Mouse (Mus musculus) bone marrow, adult 2 months (tissue): ENCODE results near the gene Pdpn. TPM values are rescaled to one million over a fixed set of nuclear protein-coding genes. Genes with fewer than 3 reads are reported as not detected.
A peak's percentile ranks its signal among the peaks of the same experiment; 100 is the strongest.

Source experiments
- H3K27ac ChIP-seq: fragments of 200-500 bp; 2 replicates; pipeline ENCODE4 v1.5.1; 2012; ENCODE audit warnings: low read depth, mild to moderate bottlenecking, control low read depth, inconsistent platforms, low read length; ENCODE audit not compliant: control insufficient read depth, poor library complexity, insufficient read depth
- H3K4me1 ChIP-seq: fragments of 200-500 bp; 2 replicates; pipeline ENCODE4 v1.6.1; 2011; ENCODE audit warnings: low read length; ENCODE audit not compliant: control insufficient read depth, insufficient read depth
- H3K4me3 ChIP-seq: fragments of 200-500 bp; replicated peaks from 2 replicates; pipeline ENCODE3; 2011; ENCODE audit warnings: mild to moderate bottlenecking, low read depth, low read length, control low read depth; ENCODE audit not compliant: control insufficient read depth
- CTCF ChIP-seq: fragments of 200-500 bp; IDR thresholded peaks from 2 replicates; pipeline ENCODE4 v1.5.1; 2011; ENCODE audit warnings: low read length, control low read depth; ENCODE audit not compliant: control insufficient read depth, insufficient read depth
- POLR2A ChIP-seq: fragments of 200-500 bp; IDR thresholded peaks from 2 replicates; pipeline ENCODE4 v1.6.1; 2011; ENCODE audit warnings: low read depth, mild to moderate bottlenecking, control low read depth, low read length, borderline replicate concordance; ENCODE audit not compliant: control insufficient read depth
- WGBS: fragments of 180-500 bp; shearing (Covaris S2); methylation state at CpG from one replicate; pipeline ENCODE4 v1.1.7; 2018; 5-methylcytosine and 5-hydroxymethylcytosine counted together
- polyA plus RNA-seq: library from polyadenylated mRNA; stranded (reverse); fragments of >200 nt; gene quantifications from 2 replicates; pipeline ENCODE4 v1.2.4, GENCODE M21; 2011; ENCODE audit warnings: low replicate concordance; ENCODE audit not compliant: missing spikeins, insufficient read depth, insufficient read length

The Pdpn gene
- polyA plus RNA-seq, 1 experiment: 14.1 TPM

DNA sequence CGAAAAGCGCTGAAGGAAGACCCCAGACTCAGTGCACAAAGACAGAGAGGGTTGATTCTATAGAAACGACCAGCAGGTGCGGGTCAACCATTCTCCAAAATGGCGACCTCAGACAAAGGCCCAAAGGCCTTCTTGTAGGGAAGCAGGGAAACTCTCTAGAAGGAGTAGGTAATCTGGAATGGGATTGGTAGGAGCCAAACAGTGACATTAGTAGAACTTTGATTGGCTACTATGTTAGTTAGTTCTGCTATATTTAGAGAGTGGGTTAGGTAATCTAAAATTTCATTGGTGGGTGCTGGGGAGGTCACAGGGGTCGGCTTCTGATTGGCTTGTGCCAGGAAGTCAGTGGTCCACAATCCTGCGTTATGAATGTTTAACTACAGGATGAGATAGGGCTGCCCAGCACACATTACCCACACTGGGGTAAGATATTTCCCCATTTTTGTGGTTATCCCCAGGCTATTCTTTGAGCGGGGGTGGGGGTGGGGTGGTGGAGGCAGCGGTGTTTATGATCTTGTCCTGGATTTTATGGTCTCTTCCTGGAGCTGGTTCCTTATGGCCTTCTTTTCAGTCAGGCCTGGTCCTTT, 59.7 kb downstream of the Pdpn start:
- TF ChIP-seq POLR2A: no peak
- TF ChIP-seq CTCF: no peak
- H3K4me1 ChIP-seq: peaks cover 2% of the 10 kb centered on the region; the same call in 1 of the 2 replicates
- H3K4me3 ChIP-seq: no peak overlapping the region
- H3K27ac ChIP-seq: peak overlapping the region; percentile 56; the same call in 1 of the 2 replicates
- WGBS: 38% methylated on average over 9 of the region's 9 CpGs

DNA sequence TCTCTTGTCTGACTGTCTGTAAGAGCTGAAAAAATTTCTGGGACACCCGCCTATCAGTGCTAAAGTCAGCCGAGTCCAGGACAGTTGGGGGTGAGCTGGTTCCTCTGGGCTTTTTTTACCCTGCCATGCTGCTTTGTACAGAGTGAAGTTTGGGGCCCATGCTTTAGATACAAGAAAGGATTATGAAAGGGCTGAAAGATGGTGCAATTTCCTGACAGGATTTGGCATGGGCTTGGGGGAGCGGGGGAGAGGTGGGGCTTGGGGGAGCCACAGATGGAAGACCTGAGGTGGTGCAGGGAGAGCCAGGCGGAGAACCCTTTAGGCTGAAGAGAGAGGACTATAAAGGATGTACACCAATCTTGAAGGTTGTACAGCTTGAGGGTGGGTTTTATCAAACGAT, 60.2 kb downstream of the Pdpn start:
- TF ChIP-seq POLR2A (no peak), CTCF (no peak)
- peaks cover 2% of the 10 kb centered on the region; the same call in 1 of the 2 replicates for H3K4me1 ChIP-seq
- 16% methylated on average over 5 of the region's 5 CpGs for WGBS
- peak overlapping the region; percentile 56; the same call in 1 of the 2 replicates for H3K27ac ChIP-seq
- no peak overlapping the region for H3K4me3 ChIP-seq

DNA sequence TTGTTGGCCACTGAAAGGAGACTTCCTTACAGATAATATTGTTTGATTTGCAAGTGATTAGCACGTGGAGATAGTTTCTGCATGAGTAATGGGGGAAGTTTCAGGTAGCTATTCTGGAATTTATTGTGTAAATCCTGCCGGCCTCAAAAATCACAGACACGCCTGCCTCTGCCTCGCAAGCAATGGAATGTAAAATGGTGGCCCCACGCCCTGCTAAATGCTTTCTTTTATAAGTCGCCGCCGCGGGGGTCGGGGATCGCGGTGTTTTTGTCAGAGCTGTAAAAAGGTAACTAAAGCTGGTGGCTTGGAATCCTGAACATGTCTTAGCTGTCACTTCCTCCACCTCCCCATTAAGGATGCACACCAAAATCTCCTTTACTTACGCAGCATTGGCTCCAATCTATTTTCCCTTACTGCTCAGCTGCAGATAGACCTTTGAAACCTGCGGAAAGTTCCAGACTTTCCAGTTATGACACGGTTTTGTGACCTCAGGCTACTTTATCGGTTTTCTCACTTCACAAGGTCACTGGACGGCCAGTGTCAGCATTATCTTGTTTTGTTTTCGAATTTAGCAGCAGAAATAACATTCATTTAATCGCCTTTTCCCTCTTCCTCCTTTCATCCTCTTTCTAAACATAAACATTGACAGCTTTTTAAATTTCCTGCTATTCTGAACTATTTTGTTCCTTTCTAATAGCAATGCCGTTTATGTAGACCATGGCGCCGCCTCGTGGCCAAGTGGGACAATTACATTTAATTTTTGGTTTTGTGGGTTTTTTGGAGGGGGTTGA, 60.9 kb downstream of the Pdpn start:
- Histone ChIP-seq H3K27ac (peak overlapping the region; percentile 35; the same call in 1 of the 2 replicates), H3K4me3 (no peak overlapping the region), H3K4me1 (peaks cover 2% of the 10 kb centered on the region; the same call in 1 of the 2 replicates)
- 8% methylated on average over 23 of the region's 23 CpGs for WGBS
- TF ChIP-seq CTCF (peak; percentile 61), POLR2A (no peak)

DNA sequence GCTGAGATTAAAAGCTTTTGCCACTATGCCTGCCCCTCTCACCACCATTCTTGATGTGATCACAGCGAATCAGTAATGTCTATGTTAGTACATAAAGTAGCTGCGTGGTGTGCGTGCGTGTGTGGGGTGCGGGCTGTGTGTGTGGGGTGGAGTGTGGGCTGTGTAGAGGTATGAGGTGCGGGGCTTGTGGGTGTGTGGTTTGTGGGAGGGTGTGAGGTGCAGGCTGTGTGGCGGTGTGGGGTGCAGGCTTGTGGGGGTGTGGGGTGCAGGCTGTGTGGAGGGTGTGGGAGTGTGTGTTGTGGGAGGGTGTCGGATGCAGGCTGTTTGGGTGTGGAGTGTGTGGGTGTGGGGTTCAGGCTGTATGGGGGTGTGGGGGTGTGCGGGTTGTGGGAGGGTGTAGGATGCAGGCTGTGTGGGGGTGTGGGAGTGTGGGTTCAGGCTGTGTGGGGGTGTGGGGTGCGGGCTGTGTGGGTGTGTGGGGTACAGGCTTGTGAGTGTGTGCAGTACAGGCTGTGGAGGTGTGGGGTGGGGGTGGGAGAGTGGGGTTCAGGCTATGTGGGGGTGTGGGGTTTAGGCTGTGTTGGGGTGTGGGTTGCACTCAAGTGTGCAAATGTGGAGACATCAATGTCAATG, 67.5 kb downstream of the Pdpn start:
- TF ChIP-seq CTCF (no peak), POLR2A (peak; percentile 34; the same call in 1 of the 2 replicates)
- WGBS: 81% methylated on average over 10 of the region's 10 CpGs
- Histone ChIP-seq H3K4me3 (no peak overlapping the region), H3K27ac (no peak overlapping the region), H3K4me1 (no peaks in the 10 kb centered on the region)

DNA sequence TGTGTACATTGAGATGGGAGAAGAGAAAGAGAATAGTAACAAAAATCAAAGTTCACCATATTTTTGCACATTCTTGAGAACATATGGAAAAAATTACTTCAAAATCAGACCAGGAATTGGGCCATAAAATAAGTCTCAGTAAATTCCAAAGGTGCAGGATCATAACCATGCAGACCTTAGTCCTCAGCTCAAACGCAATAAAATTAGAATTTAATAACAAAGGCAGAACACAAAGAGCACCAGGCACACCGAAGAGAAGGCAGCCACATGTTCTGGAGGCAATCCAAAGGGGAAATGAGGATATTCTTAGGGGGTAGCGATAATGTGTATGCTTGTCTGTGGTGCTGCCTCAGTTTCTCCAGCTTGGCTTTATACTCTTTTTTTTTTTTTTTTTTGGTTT, 68.3 kb downstream of the Pdpn start:
- H3K4me3 ChIP-seq: no peak overlapping the region
- 74% methylated on average over 3 of the region's 3 CpGs for WGBS
- TF ChIP-seq POLR2A (no peak), CTCF (no peak)
- H3K27ac ChIP-seq: no peak overlapping the region
- H3K4me1 ChIP-seq: no peaks in the 10 kb centered on the region

DNA sequence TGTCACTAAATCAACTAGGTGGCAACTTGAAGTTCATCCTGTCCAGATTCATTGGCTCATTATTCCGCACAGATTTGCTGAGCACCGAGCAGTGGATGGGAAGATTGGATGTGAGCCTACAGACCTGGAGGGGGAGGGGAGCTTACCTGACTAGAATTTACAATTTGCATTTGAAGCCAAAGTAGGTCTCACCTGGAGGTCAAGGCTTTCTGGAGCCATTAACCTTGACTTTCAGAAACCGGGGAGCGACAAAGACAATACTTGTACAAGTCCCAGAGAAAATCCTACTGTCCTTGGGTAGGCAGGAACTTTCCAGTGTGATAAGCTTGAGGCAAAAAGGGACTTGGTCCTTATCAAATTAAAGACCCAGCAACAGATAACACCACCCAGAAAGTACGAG, 71.4 kb downstream of the Pdpn start:
- Histone ChIP-seq H3K27ac (no peak overlapping the region), H3K4me3 (no peak overlapping the region), H3K4me1 (no peaks in the 10 kb centered on the region)
- WGBS: 73% methylated on average over 5 of the region's 5 CpGs
- TF ChIP-seq POLR2A (no peak), CTCF (no peak)

DNA sequence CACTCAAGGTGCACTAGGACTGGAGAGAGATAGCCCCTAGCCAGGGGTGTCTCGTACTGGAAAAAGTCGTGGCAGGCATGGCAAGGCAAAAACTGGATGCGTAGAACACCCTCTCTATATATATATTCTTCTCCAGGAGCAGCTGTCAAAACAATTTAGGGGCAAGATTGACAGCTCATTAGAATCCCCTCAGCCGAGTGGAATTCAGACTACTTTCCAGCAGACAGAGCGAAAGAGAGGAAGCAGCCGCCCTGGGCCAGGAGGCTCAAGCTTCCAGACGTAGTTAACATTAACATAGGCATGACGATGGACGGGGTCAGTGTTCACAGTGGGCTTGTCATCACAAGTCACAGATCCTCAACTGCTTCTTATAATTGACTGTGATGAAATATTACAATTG, 73.5 kb downstream of the Pdpn start:
- TF ChIP-seq POLR2A: no peak
- Histone ChIP-seq H3K27ac (no peak overlapping the region), H3K4me1 (no peaks in the 10 kb centered on the region; the same call in 1 of the 2 replicates), H3K4me3 (no peak overlapping the region)
- WGBS: 81% methylated on average over 9 of the region's 9 CpGs

DNA sequence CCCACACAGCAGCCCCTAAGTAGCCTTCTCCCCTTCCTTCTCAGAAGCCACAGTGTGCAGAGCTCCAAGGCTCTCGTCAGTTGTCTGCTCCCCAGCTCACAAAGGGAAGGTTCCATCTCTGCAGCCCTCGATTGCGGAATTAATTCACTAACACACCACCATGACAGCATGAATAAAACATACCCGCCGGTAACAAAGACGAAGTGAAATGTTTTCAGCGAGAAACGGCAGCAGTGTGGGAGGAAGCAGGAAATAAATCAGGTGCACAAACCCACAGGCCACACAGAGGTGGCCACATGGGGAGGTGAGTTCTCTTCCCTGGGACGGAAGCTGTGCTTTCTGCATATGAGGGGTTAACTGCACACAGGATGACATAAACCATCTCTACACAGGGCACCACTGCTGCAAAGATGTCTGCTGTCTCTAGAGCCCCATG, 80.0 kb downstream of the Pdpn start:
- no peak for TF ChIP-seq CTCF
- TF ChIP-seq POLR2A: no peak
- H3K4me1 ChIP-seq: no peaks in the 10 kb centered on the region; the same call in 1 of the 2 replicates
- peak overlapping the region; percentile 19 for H3K4me3 ChIP-seq
- 4% methylated on average over 9 of the region's 9 CpGs for WGBS
- H3K27ac ChIP-seq: 0 out of 2 replicates have a peak overlapping the region, but pooled peaks have one; percentile 12
